Mouse (Mus musculus): Measurements from ENCODE around the gene Gpr158. TPM values are rescaled to one million over a fixed set of nuclear protein-coding genes. Genes with fewer than 3 reads are reported as not detected.

Gene Gpr158
- polyA plus RNA-seq, 1 experiment from 2014 or later, result 0.47 TPM

DNA sequence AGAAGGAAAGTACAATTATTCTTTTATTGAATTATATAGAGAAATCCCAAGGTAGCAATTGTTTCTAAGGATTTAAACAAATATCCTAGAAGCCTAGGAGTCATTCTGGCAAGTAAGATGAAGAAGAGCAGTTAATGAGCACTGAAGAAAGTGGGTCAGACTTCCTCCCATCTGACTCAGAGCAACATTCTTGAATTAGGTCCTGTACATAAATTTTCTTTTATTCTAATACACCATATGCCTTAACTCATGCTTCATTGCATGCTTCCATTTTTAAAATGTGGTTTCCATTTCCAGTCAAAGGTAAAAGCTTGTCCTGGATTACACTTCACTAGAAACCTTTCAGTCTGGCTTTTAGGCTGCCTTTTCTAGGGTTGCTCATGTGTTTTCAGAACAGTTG is 432.7 kb downstream of the Gpr158 start:
- Histone ChIP-seq H3K9ac (ENCODE audit: low read length) (no peak overlapping the region), H3K4me2 (ENCODE audit: low read depth, low read length, severe bottlenecking) (no peak overlapping the region), H3K36me3 (ENCODE audit: control insufficient read depth, insufficient read depth, low read length) (no peaks in the 10 kb centered on the region), H3K9me3 (ENCODE audit: control insufficient read depth, low read length) (no peaks in the 10 kb centered on the region), H3K4me1 (replicated peaks; ENCODE audit: control insufficient read depth, insufficient read depth, low read length) (no peaks in the 10 kb centered on the region), H3K27ac (ENCODE audit: low read depth, low read length) (no peak overlapping the region), H3K4me3 (ENCODE audit: low read depth, low read length) (no peak overlapping the region), H3K27me3 (ENCODE audit: control insufficient read depth, insufficient read depth, low read length) (no peaks in the 10 kb centered on the region)
- ATAC-seq (replicated peaks; ENCODE audit: low FRiP score) (no peak), DNase-seq (ENCODE audit: low spot score) (no peak)

DNA sequence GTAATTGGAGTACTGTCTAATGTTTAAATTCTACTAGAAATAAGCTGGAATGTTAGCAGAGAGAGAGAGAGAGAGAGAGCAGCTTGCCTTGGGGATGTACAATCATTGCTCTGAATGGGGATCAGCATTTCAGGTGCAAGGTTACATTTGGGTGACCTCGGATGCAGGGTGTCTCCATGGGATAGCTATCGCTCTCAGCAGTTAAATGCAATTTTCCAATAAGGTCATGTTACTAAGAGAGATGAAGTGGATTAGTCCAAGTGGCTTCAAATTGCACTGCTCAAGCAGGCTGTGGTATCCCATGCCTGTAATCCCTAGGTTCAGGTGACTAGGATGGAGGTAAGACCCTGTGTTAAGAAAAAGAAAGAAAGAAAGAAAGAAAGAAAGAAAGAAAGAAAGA is 441.2 kb downstream of the Gpr158 start:
- Histone ChIP-seq H3K27me3 (ENCODE audit: control insufficient read depth, insufficient read depth, low read length) (no peaks in the 10 kb centered on the region), H3K27ac (ENCODE audit: low read depth, low read length) (no peak overlapping the region), H3K9ac (ENCODE audit: low read length) (no peak overlapping the region), H3K4me2 (ENCODE audit: low read depth, low read length, severe bottlenecking) (no peak overlapping the region), H3K9me3 (ENCODE audit: control insufficient read depth, low read length) (no peaks in the 10 kb centered on the region), H3K4me3 (ENCODE audit: low read depth, low read length) (no peak overlapping the region), H3K4me1 (replicated peaks; ENCODE audit: control insufficient read depth, insufficient read depth, low read length) (no peaks in the 10 kb centered on the region), H3K36me3 (ENCODE audit: control insufficient read depth, insufficient read depth, low read length) (no peaks in the 10 kb centered on the region)
- DNase-seq (ENCODE audit: low spot score) (no peak), ATAC-seq (replicated peaks; ENCODE audit: low FRiP score) (no peak)
- WGBS, result 80% methylated on average over 2 of the region's 2 CpGs

DNA sequence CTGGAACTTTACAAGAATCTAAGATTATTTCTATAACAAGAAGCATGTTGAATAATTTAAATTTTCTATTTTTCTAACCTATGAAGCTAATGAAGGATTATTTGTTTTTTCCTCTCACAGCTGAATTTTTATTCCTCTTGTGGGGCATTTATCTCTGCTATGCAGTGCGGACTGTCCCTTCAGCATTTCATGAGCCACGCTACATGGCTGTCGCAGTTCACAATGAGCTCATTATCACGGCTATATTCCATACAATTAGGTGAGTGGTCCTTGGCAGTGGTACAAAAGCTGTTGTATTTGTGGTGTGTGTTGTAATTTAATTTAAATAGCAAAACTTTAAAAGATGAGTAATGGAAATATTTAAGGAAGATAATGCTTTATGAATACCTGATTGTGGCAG is 443.1 kb downstream of the Gpr158 start:
- H3K4me2 ChIP-seq (ENCODE audit: low read depth, low read length, severe bottlenecking), result no peak overlapping the region
- H3K4me1 ChIP-seq (replicated peaks; ENCODE audit: control insufficient read depth, insufficient read depth, low read length), result no peaks in the 10 kb centered on the region
- no peak overlapping the region for H3K27ac ChIP-seq (ENCODE audit: low read depth, low read length)
- H3K9ac ChIP-seq (ENCODE audit: low read length), result no peak overlapping the region
- no peak overlapping the region for H3K4me3 ChIP-seq (ENCODE audit: low read depth, low read length)
- DNase-seq (ENCODE audit: low spot score) (no peak), ATAC-seq (replicated peaks; ENCODE audit: low FRiP score) (no peak)
- no peaks in the 10 kb centered on the region for H3K36me3 ChIP-seq (ENCODE audit: control insufficient read depth, insufficient read depth, low read length)
- H3K9me3 ChIP-seq (ENCODE audit: control insufficient read depth, low read length), result no peaks in the 10 kb centered on the region
- WGBS, result 81% methylated on average over 4 of the region's 4 CpGs
- no peaks in the 10 kb centered on the region for H3K27me3 ChIP-seq (ENCODE audit: control insufficient read depth, insufficient read depth, low read length)

DNA sequence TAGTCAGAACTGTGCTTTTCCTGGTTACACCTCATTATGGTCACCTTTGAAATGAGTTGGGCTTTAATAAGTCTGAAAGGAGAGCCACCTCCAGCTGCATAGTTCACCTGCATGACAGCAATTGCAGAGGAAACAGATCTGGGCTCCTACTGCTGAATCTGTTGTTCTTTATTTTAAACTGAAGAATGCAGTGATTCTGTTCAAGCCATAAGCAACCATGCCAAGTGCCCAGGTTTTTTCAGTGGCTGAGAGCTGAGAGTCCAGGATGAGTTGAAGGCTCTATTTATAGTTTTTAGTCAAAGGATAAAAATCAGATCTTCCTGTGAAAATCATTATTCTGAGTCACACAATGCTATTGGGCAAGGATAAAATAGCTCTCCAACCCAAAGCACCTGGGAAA is 496.7 kb downstream of the Gpr158 start:
- DNase-seq (ENCODE audit: low spot score) (no peak), ATAC-seq (replicated peaks; ENCODE audit: low FRiP score) (no peak)
- Histone ChIP-seq H3K4me3 (ENCODE audit: low read depth, low read length) (no peak overlapping the region), H3K9ac (ENCODE audit: low read length) (no peak overlapping the region), H3K36me3 (ENCODE audit: control insufficient read depth, insufficient read depth, low read length) (no peaks in the 10 kb centered on the region), H3K4me2 (ENCODE audit: low read depth, low read length, severe bottlenecking) (no peak overlapping the region), H3K27me3 (ENCODE audit: control insufficient read depth, insufficient read depth, low read length) (no peaks in the 10 kb centered on the region), H3K4me1 (replicated peaks; ENCODE audit: control insufficient read depth, insufficient read depth, low read length) (no peaks in the 10 kb centered on the region), H3K27ac (ENCODE audit: low read depth, low read length) (no peak overlapping the region), H3K9me3 (ENCODE audit: control insufficient read depth, low read length) (no peaks in the 10 kb centered on the region)

Other genes starting within 250 kb of the Gpr158 start
- 1.2 and 1.4 TPM in 2 replicates for gene Enkur, start 162.2 kb upstream of the Gpr158 start, polyA plus RNA-seq (2014; fragmentation: Nextera tagmentation; extraction: Ambion mirVana)
- 18.2 and 20.3 TPM in 2 replicates for gene Thnsl1, start 161.8 kb upstream of the Gpr158 start, polyA plus RNA-seq (2014; fragmentation: Nextera tagmentation; extraction: Ambion mirVana)